Mouse (Mus musculus) spleen, postnatal 10 days (tissue): ENCODE measurements around the gene Asxl2.
"Not testable (repeated sequence)": the region's sequence is repeated elsewhere in the genome, so short reads cannot be mapped to it uniquely, and the experiment has no call there.

ENCODE experiments used
- DNase-seq, 2 experiments: peaks; one replicate each; pipeline ENCODE4 v3.0.0; 2021 to 2022; ENCODE audit warnings: low spot score in 2 of 2

The Asxl2 gene

GRCm38 (mm10) chr12:3427891-3428775 lies 1.5 kb downstream of the Asxl2 start:
- no peak for DNase-seq

GRCm38 (mm10) chr12:3429681-3430442 lies 3.2 kb downstream of the Asxl2 start:
- no peak for DNase-seq

DNA sequence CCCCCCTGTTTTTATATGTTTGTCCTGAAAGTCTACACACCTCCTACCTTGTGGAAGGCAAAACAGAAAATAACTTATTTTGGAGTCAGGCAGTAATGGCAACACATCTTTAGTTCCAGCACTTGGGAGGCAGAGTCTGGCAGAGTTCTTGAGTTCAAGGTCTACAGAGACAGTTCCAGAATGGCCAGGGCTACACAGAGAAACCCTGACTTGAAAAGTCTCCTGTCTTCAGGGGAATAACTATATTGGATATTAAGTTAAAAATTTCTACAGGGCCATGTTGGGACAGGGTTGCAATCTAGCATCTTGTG lies 3.7 kb downstream of the Asxl2 start:
- DNase-seq = no peak

- DNase-seq = no peak
Measured at GRCm38 (mm10) chr12:3430985-3431384, 4.3 kb downstream of the Asxl2 start.

- no peak for DNase-seq
Measured at GRCm38 (mm10) chr12:3433736-3434135, 7.1 kb downstream of the Asxl2 start.

DNA sequence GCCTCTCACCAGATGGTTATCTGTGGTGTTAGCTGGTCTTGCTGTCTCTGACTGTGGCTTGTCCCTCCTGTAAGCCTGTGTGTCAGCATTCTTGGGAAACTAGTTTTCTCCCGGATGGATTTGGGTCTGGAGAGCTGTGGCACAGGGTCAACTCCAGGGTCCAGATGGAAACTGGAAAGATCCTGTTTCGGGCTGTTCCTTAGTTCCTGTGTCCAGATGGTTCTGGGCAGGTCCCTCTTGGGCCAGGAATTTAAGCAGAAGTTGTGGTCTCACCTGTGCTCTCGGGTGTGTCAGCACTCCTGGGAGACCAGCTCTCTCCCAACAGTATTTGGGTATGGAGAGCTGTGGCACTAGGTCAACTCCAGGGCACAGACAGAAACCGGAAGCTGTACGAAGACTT lies 9.8 kb downstream of the Asxl2 start:
- no peak for DNase-seq

- no peak for DNase-seq
Measured at GRCm38 (mm10) chr12:3437815-3438214, 11.2 kb downstream of the Asxl2 start.

DNA sequence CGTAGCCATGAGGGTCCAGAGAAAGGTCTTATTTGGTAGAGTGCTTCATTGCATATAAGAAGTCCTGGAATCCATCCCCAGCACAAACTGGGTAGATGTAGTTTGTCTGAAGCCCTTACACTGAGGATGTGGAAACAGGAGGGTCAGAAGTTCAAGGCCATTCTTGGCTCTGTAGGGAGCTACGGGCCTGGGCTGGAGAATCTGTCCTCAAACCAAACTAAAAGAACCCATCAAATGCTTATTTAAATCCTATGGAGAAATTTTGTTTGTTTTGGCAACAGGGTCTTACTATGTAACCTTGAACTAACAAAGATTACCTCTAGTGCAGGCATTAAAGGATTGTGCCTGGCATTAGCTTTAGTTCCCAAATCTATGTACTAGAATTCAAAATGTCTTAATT lies 14.3 kb downstream of the Asxl2 start:
- no peak for DNase-seq

DNA sequence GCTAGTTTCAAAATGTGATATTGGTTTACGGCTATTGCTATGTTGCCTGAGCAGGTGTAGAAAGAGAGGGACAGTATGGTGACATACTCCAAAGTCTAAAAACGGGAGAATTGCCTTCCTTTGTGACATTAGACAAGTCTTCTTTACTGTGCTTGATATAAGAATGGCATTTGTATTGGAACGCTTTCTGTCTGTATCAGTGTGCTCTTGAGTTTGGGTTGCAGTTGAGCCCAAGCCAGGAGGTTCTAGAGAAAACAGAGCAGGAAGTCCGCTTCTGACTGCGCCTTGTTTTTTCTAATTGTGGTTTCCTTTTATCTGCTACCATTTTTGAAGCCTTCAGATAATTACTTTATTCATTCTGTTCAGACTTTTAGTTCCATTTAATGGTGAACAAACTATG lies 14.7 kb downstream of the Asxl2 start:
- no peak for DNase-seq

DNA sequence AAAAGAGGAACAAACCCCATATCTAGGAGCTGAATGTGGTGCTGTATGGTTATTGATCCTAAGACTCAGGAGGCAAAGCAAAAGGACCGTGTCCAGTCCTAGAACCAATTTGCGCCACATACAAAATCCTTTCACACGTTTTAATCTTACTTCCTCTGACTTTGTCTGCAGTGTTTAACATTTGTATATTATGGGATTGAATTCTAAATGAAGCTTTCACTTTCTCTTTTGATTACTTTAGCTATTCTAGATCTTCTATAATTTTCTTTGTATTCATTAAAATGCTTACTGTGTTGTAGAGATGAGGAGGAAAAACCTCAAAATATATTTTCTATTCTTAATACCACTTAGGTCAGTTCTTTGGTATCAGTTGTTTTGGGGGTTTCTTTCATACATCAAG lies 26.9 kb downstream of the Asxl2 start:
- DNase-seq = no peak

- no peak for DNase-seq
Measured at GRCm38 (mm10) chr12:3463087-3463486, 36.4 kb downstream of the Asxl2 start.

DNA sequence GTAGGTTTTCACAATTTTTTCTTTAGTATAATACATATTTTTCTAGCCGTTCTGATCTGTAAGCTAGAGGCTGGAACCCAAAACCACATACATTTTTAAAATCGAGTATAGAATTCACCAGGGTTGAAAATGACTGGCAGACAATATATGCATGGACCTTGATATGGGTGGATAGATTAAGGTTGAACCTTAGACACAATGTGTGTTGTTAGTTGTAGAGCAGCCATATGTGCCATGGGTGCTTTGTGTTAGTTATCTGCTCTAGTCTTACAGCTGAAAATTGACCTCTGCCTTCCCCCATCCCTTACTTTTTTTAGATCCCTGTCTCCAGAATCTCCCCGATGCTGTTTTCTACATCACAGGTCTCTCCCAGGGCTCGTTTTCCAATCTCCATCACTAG lies 73.0 kb downstream of the Asxl2 start:
- no peak for DNase-seq

GRCm38 (mm10) chr12:3500071-3500470 lies 73.4 kb downstream of the Asxl2 start:
- DNase-seq = no peak

DNA sequence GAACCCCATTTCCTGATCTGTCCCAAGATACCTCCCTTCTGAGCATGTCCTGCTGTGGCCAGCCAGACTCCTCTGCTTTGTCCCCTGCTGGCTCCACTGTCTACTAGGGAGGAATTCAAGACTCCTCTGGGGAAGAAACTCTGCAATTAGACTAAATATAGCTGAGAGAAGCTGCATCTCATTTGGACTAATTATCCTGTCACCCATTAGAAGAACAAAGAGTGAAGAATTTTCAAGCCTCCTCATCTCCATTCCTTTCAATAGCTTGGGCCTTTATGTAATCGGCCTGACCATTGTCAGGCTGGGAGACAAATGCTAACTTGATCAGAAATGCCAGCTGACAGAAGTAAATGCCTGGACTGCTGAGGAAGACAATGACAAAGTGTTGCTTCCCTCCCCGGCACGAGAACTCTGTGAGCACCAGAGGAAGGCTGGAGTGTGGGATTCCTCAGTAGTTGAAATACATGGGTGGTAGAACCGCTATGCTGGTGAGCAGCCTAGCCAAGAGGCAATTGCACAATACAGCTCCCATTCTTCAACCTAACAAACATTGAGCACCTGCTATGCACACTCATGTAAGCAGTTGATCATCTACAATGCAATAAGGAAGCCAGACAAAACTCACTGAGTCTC lies 92.1 kb downstream of the Asxl2 start:
- no peak for DNase-seq

GRCm38 (mm10) chr12:3521806-3522205 lies 95.1 kb downstream of the Asxl2 start:
- not testable (repeated sequence) for DNase-seq

DNA sequence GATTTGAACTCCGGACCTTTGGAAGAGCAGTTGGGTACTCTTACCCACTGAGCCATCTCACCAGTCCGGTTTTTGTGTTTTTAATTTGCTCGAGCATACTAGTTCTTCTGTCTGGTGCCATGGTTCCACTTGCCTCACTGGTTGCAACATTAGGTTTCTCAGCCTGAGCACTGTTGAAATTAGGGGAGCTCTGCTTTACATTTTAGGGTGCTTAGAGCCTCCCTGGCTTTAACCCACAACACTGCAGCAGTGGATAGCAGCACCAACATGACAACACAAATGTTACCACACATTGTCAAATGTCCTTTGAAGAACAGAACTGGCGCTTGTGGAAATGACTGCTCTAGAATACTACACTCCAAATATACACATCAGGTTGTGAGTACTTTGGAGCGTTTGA lies 98.9 kb downstream of the Asxl2 start:
- DNase-seq = no peak

GRCm38 (mm10) chr12:3535446-3535845 lies 108.8 kb downstream of the Asxl2 start:
- DNase-seq = not testable (repeated sequence)

DNA sequence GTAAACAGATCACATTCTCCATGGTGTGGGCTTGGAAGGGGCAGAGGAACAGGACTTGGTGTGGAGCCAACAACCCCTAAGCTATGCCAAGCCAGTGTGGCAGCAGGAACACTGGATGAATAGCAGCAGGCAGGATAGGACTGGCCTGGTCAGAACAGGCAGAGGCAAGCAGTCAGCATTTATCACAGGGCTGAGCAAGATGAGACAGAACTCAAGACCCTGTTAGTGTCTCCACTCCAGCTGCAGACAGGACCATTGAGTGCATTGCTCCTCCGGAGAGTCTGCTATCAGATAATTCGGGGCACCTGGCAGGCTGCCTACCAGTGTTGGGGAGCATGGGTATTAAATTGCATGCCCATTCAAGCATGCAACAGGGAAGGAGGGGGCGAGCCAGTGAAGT lies 111.0 kb downstream of the Asxl2 start:
- DNase-seq = no peak

- no peak for DNase-seq
Measured at GRCm38 (mm10) chr12:3538036-3538435, 111.4 kb downstream of the Asxl2 start.

- DNase-seq = no peak
Measured at GRCm38 (mm10) chr12:3539605-3540004, 112.9 kb downstream of the Asxl2 start.

GRCm38 (mm10) chr12:3540871-3541270 lies 114.2 kb downstream of the Asxl2 start:
- DNase-seq = no peak

DNA sequence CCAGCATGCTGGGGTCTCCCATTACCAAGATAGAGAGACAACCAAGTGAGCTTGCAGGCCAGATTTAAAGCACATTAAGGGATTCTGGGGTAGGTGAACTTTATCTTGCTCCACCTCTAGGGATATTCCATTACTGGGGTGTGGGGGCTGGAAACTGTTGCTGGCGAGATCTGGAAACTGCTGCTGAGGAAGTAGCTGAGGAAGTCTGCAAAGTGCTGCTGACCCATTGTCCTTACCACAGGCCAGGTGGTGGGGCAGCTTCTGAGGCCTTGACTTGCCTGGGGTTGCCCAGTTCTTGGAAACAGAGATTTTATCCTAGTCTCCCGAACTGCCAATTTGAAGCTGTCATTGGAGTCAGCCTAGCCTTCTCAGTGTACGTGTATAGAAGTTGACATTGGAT lies 118.8 kb downstream of the Asxl2 start:
- no peak for DNase-seq
